Mouse (Mus musculus): ENCODE measurements around the gene Ccnd1. TPM values are rescaled to one million over a fixed set of nuclear protein-coding genes. Genes with fewer than 3 reads are reported as not detected.

The Ccnd1 gene
- polyA plus RNA-seq, 1 experiment from 2014 or later: 134 TPM

Other genes starting within 250 kb of the Ccnd1 start
- 76.2 and 90.2 TPM in 2 replicates for gene Ano1, start 188.0 kb downstream of the Ccnd1 start, polyA plus RNA-seq (2015; fragmentation: Nextera tagmentation; extraction: Ambion mirVana)
- gene Fgf3, start 101.8 kb downstream of the Ccnd1 start, polyA plus RNA-seq (2015; fragmentation: Nextera tagmentation; extraction: Ambion mirVana): not detected in 2 replicates
- not detected in 2 replicates for gene Fgf4, start 92.6 kb downstream of the Ccnd1 start, polyA plus RNA-seq (2015; fragmentation: Nextera tagmentation; extraction: Ambion mirVana)
- not detected in 2 replicates for gene Fgf15, start 43.4 kb downstream of the Ccnd1 start, polyA plus RNA-seq (2015; fragmentation: Nextera tagmentation; extraction: Ambion mirVana)
- gene LTO1, start 24.8 kb downstream of the Ccnd1 start, polyA plus RNA-seq (2015; fragmentation: Nextera tagmentation; extraction: Ambion mirVana): 25.8 and 27.9 TPM in 2 replicates

All from lung, embryonic 15.5 days (tissue).